Mouse (Mus musculus): ENCODE data around the gene Depp1. TPM values are rescaled to one million over a fixed set of nuclear protein-coding genes. Genes with fewer than 3 reads are reported as not detected.

Depp1 gene
- polyA plus RNA-seq, 1 experiment: not detected

DNA sequence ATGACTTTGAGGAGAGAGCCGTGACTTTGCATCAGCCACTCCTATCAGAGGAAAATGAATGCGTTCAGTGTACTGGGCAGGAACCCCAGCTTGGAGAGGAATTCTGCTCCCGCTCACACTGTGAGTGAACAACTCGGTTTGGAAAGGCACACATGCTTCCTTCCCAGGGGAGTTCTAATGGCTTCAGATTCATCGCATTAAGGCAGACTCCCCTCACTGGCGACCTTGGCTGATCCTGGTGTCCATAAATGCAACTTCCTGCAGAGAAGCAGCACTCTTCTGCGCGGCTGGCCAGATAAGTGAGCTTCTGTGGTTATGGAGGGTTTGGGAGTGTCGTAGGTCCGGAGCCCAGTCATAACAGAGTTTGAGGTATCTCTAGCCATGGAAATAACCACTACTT is 20.6 kb upstream of the Depp1 start:
- no peak overlapping the region for H3K4me3 ChIP-seq (ENCODE audit: insufficient read depth, low read depth, low read length)
- H3K27ac ChIP-seq (ENCODE audit: insufficient read depth, low read depth, low read length): no peak overlapping the region
- no peak for TF ChIP-seq POLR2A (IDR thresholded peaks at IDR 0.05; ENCODE audit: insufficient read depth, low read depth, low read length)
- TF ChIP-seq CTCF (IDR thresholded peaks at IDR 0.05; ENCODE audit: insufficient read depth, low read depth, low read length): no peak
- 92% methylated on average over 10 of the region's 10 CpGs for WGBS
- no peaks in the 10 kb centered on the region for H3K4me1 ChIP-seq (ENCODE audit: control insufficient read depth, insufficient read depth, low read length)

DNA sequence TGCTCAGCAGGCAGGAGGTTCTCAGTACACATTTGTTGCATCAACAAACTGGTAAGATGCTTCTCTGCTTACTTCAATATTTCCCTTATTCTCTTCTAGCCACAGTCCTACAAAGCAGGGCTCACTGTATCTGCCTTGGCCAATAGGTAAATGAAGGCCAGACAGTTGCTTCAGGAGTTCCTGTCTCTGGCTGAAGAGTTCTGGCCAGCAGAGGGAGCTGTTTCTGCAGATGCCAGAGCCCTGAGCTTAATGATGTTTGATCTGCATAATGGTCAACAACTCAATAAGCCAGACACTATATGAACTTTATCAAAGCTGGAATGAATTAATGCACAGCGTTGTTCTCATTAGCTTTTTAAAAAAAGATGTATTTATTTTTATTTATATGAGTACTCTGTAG is 18.3 kb upstream of the Depp1 start:
- Histone ChIP-seq H3K4me1 (ENCODE audit: control insufficient read depth, insufficient read depth, low read length) (no peaks in the 10 kb centered on the region; the same call in 1 of the 2 replicates), H3K4me3 (ENCODE audit: insufficient read depth, low read depth, low read length) (no peak overlapping the region), H3K27ac (ENCODE audit: insufficient read depth, low read depth, low read length) (no peak overlapping the region)
- TF ChIP-seq POLR2A (IDR thresholded peaks at IDR 0.05; ENCODE audit: insufficient read depth, low read depth, low read length) (no peak), CTCF (IDR thresholded peaks at IDR 0.05; ENCODE audit: insufficient read depth, low read depth, low read length) (no peak)
- 58% methylated on average over 1 of the region's 1 CpGs for WGBS

DNA sequence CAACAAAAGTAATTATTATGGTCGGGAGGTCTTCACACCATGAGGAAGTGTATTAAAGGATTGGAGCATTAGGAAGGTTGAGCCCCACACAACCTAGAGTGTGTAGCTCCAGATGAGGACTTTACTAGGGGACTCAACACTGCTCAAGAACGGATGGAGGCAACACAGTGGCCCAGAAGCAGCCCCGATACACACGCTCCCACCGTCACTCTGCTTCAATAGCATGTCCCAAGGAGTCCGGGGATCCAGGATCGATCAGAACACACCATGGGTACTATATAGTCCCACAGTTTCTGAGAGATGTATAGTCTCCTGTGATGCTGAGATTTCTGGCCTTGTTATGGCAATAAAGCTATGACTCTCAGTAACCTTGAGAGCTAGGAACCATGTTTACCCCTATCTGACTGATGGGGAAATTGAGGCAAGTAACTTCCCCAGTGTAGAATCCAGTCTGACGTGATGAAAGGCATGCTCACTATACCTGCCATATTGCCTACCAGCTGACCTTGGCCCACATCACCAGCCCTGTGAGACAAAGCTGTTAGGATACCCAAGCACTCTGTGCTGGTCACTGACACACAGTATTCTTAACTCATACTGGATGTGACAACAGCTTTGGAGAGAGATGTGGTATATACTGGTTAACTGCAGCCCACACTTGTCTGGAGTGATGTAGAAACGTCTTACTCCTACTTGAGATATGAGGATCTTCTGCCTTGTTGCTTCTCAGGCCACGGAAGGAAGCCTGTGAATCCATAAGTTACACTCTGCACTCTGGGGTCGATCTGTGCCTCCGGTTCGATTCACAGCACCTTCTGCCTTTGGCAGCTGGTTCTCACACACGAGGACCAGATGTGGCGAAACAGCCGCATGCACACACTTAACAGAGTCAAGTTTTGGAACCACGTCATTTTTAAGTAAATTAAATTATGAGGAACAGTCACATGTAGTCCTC is 16.4 kb upstream of the Depp1 start:
- H3K27ac ChIP-seq (ENCODE audit: insufficient read depth, low read depth, low read length): no peak overlapping the region
- H3K4me1 ChIP-seq (ENCODE audit: control insufficient read depth, insufficient read depth, low read length): no peaks in the 10 kb centered on the region; the same call in 1 of the 2 replicates
- TF ChIP-seq CTCF (IDR thresholded peaks at IDR 0.05; ENCODE audit: insufficient read depth, low read depth, low read length): no peak
- no peak for TF ChIP-seq POLR2A (IDR thresholded peaks at IDR 0.05; ENCODE audit: insufficient read depth, low read depth, low read length)
- no peak overlapping the region for H3K4me3 ChIP-seq (ENCODE audit: insufficient read depth, low read depth, low read length)
- 94% methylated on average over 17 of the region's 17 CpGs for WGBS

DNA sequence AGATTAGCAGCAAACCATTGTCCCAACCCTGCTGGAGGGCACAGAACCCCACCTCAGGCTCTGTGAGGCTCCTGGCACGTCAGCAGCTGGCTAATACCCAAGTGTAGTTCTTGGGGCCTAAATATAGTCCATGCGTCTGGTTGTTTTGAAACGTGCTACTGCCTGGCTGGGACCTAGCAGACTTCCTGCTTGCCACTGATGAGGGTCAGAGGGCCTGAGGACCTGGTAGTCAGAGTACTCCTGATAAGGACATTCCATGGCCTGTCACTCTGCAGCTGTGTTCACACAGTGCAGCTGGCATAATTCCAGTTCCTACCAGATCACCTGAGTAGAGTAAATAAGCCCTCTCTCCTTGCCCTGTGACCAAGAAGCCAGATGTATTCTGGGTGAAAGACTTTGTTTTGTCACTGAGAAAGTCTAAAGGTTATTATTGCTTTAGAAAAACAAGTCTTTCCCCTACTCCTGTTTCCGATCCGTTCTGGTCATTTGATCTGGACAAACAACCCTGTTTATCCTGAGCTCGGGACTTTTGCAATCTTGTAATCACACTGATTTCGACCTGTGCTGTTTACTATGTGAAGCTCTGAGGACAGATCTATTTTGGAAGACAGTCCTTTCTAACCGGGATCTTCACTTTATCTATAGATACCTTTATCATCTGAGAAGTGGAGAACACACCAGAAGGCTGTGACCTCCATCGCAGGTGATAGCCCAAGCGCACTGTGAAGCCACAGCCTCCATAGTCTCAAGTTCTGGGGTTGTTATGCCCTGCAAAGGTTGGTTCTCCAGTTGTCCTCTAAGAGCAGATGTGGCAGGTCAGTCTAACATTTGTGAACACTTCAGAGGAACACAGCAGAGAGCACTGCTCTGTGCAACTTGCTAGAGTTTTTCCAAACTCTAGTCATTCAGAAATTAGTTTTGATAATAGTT is 14.9 kb upstream of the Depp1 start:
- 64% methylated on average over 10 of the region's 10 CpGs for WGBS
- Histone ChIP-seq H3K4me1 (ENCODE audit: control insufficient read depth, insufficient read depth, low read length) (no peaks in the 10 kb centered on the region; the same call in 1 of the 2 replicates), H3K27ac (ENCODE audit: insufficient read depth, low read depth, low read length) (no peak overlapping the region), H3K4me3 (ENCODE audit: insufficient read depth, low read depth, low read length) (no peak overlapping the region)
- no peak for TF ChIP-seq POLR2A (IDR thresholded peaks at IDR 0.05; ENCODE audit: insufficient read depth, low read depth, low read length)

DNA sequence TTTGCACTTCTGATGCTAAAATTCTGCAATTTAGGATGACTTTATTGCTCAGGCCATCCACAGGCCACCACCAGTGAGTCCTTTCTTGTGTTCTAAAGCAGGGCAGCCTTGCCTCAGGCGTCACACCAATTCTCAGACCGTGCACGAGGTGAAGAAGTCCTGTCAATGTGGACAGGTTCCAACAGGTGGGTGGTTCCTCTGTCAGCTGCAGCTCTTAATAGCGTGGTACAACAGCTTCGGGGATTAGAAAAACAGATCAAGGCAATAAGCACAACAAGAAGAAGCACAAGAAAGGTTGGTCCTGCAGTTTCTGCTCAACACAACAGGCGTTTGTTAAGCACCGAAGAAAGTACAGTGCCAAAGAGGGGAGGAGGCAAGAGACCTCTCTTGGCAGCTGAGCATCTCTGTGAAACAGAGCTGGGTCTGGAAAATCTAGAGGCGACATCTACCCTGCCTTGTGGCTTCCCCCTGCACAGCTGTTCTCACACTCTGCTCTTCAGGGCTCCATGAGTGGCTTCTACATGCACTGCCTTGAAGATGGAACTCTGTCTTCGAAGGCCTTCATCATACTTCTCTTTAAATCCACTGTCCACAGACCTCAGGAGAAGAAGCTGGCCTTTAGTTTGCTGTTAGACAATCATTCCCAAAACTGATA is 13.7 kb upstream of the Depp1 start:
- WGBS: 71% methylated on average over 9 of the region's 9 CpGs
- no peak for TF ChIP-seq POLR2A (IDR thresholded peaks at IDR 0.05; ENCODE audit: insufficient read depth, low read depth, low read length)

DNA sequence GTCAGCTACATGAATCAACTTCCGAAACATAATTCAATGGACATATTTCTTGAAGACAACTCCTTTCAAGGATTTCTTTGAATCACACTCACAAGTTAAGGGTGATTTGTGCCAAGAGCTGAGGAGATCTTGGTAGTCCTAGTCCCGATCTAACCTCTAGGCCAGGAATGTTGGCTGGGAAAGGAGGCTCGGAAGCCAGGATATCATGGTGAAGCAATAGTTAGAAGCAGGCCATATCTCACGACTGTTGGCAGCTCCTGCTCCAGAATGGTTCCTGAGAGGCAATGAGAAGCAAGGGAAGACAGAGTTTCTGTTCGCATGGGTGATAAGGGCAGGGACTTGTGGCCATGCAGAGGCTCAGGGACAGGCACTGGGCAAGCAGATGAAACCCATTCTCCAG is 12.9 kb upstream of the Depp1 start:
- Histone ChIP-seq H3K4me1 (ENCODE audit: control insufficient read depth, insufficient read depth, low read length) (no peaks in the 10 kb centered on the region; the same call in 1 of the 2 replicates), H3K27ac (ENCODE audit: insufficient read depth, low read depth, low read length) (no peak overlapping the region), H3K4me3 (ENCODE audit: insufficient read depth, low read depth, low read length) (no peak overlapping the region)
- WGBS: 92% methylated on average over 5 of the region's 5 CpGs
- no peak for TF ChIP-seq POLR2A (IDR thresholded peaks at IDR 0.05; ENCODE audit: insufficient read depth, low read depth, low read length)
- no peak for TF ChIP-seq CTCF (IDR thresholded peaks at IDR 0.05; ENCODE audit: insufficient read depth, low read depth, low read length)

More for the DNA sequence above, 13.7 kb upstream of the Depp1 start:
- no peak overlapping the region for H3K4me3 ChIP-seq (ENCODE audit: insufficient read depth, low read depth, low read length)
- no peak overlapping the region for H3K27ac ChIP-seq (ENCODE audit: insufficient read depth, low read depth, low read length)
- H3K4me1 ChIP-seq (ENCODE audit: control insufficient read depth, insufficient read depth, low read length): no peaks in the 10 kb centered on the region; the same call in 1 of the 2 replicates

DNA sequence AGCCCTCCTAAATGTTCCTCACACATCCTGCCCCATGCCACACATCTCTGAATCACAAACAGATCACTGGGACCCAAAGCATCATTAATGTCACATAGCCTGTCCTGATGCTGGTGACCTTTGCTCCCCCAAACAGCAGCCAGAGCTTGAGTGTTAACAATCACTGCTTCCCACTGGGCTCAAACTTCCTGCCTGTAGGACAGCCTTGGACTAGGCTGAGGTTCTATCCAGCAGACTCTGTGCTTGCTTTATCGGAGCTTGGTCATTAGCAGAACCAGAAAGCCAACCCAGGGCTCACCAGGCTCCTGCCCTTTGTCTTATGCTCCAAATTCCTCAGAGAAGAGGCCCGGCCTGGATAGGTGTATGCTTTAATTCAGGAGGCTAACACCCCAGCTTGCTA is 11.5 kb upstream of the Depp1 start:
- TF ChIP-seq CTCF (IDR thresholded peaks at IDR 0.05; ENCODE audit: insufficient read depth, low read depth, low read length) (no peak), POLR2A (IDR thresholded peaks at IDR 0.05; ENCODE audit: insufficient read depth, low read depth, low read length) (no peak)
- no peaks in the 10 kb centered on the region; the same call in 1 of the 2 replicates for H3K4me1 ChIP-seq (ENCODE audit: control insufficient read depth, insufficient read depth, low read length)
- no peak overlapping the region for H3K4me3 ChIP-seq (ENCODE audit: insufficient read depth, low read depth, low read length)
- H3K27ac ChIP-seq (ENCODE audit: insufficient read depth, low read depth, low read length): no peak overlapping the region
- WGBS: 87% methylated on average over 2 of the region's 2 CpGs

DNA sequence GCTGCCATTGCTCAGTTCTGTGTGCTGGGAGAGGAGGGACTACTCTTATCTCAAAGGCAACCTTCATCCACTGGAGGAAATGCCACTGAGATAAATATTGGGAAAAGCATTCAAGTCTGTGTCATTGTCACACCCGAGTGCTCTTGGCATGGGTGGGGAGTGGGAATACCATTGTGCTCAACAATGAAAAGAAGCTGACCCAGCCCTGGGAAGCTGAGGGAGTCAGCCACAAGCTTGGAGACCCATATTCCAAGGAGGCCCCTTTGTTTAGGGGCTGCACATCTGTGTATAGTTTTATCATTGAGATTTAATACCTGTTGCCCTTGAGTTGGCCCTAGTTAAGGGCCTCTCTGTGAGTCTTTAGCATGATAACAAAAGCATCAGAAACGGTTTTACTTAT is 10.7 kb upstream of the Depp1 start:
- Histone ChIP-seq H3K4me3 (ENCODE audit: insufficient read depth, low read depth, low read length) (no peak overlapping the region), H3K27ac (ENCODE audit: insufficient read depth, low read depth, low read length) (no peak overlapping the region), H3K4me1 (ENCODE audit: control insufficient read depth, insufficient read depth, low read length) (no peaks in the 10 kb centered on the region; the same call in 1 of the 2 replicates)
- WGBS: 80% methylated on average over 2 of the region's 2 CpGs
- TF ChIP-seq CTCF (IDR thresholded peaks at IDR 0.05; ENCODE audit: insufficient read depth, low read depth, low read length) (no peak), POLR2A (IDR thresholded peaks at IDR 0.05; ENCODE audit: insufficient read depth, low read depth, low read length) (no peak)
